ENCODE assay signal across 24 mouse cellular contexts in genomic region chr19:16324239-16324638, GRCm38 (mm10).
DNase-seq lines count a peak whose midpoint lies in the region; TF ChIP-seq lines count a peak whose summit lies in the region.
"Had no signal": no experiment of that assay in that cellular context is flagged by ENCODE, and none has a peak within 500 bp of the region (broad histone marks: within the 10 kb centered on the region; RNA-seq: fewer than 3 reads in every experiment).

No protein-coding gene starts in this region.

- no peak overlapping the region for H3K4me3 ChIP-seq in layer of hippocampus, adult 2 months
- H3K4me3 ChIP-seq: embryonic facial prominence, embryonic 12.5 days; heart, embryonic 13.5 days; hindbrain, embryonic 13.5 days; limb, embryonic 13.5 days; liver, embryonic 12.5 days; midbrain, embryonic 12.5 days; myocyte; stomach, embryonic 15.5 days had no signal

- H3K27ac ChIP-seq in layer of hippocampus, adult 2 months = no peak overlapping the region
- H3K27ac ChIP-seq: embryonic facial prominence, embryonic 12.5 days; heart, embryonic 13.5 days; hindbrain, embryonic 13.5 days; limb, embryonic 13.5 days; liver, embryonic 12.5 days; midbrain, embryonic 12.5 days; stomach, embryonic 15.5 days had no signal

- DNase-seq in heart, adult 11 months = peak; percentile 42
- DNase-seq in heart, adult 18-20 months = no peak
- no peak for DNase-seq in layer of hippocampus, adult 2 months (ENCODE audit: low spot score in 2 of 2)
- no peak for DNase-seq in layer of hippocampus, adult 18-20 months (ENCODE audit: low spot score in 2 of 2)
- DNase-seq in 416B (ENCODE audit: low read depth) (peak; percentile 69), MN1 (ENCODE audit: low spot score) (peak; percentile 33)
- DNase-seq in urinary bladder, adult 2 months (ENCODE audit: low spot score) = no peak
- no peak for DNase-seq in cerebellum, adult 18-20 months
- DNase-seq: adrenal gland, postnatal 10 days; cerebellum, adult 2 months; cerebellum, postnatal 25 days; heart, postnatal 14 days; lung, adult 18-20 months; right cerebral cortex, postnatal 4 days; thymus, adult 18-20 months; thymus, postnatal 36 days had no signal

- TF ChIP-seq CTCF in layer of hippocampus, adult 2 months (conservative IDR thresholded peaks at IDR 0.05) = peak; percentile 46

Comparison
In these comparisons a context has a peak if more than half of its experiments do, and no peak if none do; other contexts are left out.
1. DNase-seq: peak in heart, adult 11 months (single experiment), 416B (single experiment) and MN1 (single experiment); none in heart, adult 18-20 months (0 of 2), layer of hippocampus, adult 2 months (0 of 2), layer of hippocampus, adult 18-20 months (0 of 2), urinary bladder, adult 2 months (single experiment) and cerebellum, adult 18-20 months (0 of 2).